Comparison of ENCODE assay signal across 8 mouse cellular contexts in genomic region chr3:37204556-37204955, GRCm38 (mm10). TPM values are rescaled to one million over a fixed set of nuclear protein-coding genes. Genes with fewer than 3 reads are reported as not detected.
DNase-seq lines count a peak whose midpoint lies in the region; ATAC-seq lines count a peak whose summit lies in the region.

No protein-coding gene starts in this region.

- peak overlapping the region; percentile 67; the same call in 1 of the 2 replicates for H3K9ac ChIP-seq in embryonic facial prominence, embryonic 12.5 days

- H3K4me2 ChIP-seq in embryonic facial prominence, embryonic 12.5 days (replicated peaks), result peak overlapping the region; percentile 84

- H3K27ac ChIP-seq in embryonic facial prominence, embryonic 12.5 days, result no peak overlapping the region
- no peak overlapping the region; the same call in 1 of the 2 replicates for H3K27ac ChIP-seq in midbrain, embryonic 10.5 days (replicated peaks)

- peak; percentile 28 for DNase-seq in left cerebral cortex, postnatal 4 days
- no peak for DNase-seq in left cerebral cortex, adult 18-20 months (ENCODE audit: low spot score in 2 of 2)
- peak; percentile 24 for DNase-seq in MN1 (ENCODE audit: low spot score)
- peak; percentile 51 to 59 for DNase-seq in heart, postnatal 10 days
- DNase-seq in layer of hippocampus, postnatal 10 days (ENCODE audit: low spot score in 2 of 2), result peak; percentile 25 to 52
- DNase-seq in midbrain, embryonic 10.5 days (ENCODE audit: low spot score), result no peak

- no peaks in the 10 kb centered on the region for H3K36me3 ChIP-seq in embryonic facial prominence, embryonic 12.5 days
- no peaks in the 10 kb centered on the region for H3K36me3 ChIP-seq in midbrain, embryonic 10.5 days

- peak overlapping the region; percentile 50 for H3K4me3 ChIP-seq in embryonic facial prominence, embryonic 12.5 days
- H3K4me3 ChIP-seq in midbrain, embryonic 10.5 days, result peak overlapping the region; percentile 65

- peaks cover 7% of the 10 kb centered on the region for H3K4me1 ChIP-seq in embryonic facial prominence, embryonic 12.5 days
- H3K4me1 ChIP-seq in midbrain, embryonic 10.5 days, result peaks cover 26% of the 10 kb centered on the region

- H3K9me3 ChIP-seq in embryonic facial prominence, embryonic 12.5 days, result no peaks in the 10 kb centered on the region
- no peaks in the 10 kb centered on the region for H3K9me3 ChIP-seq in midbrain, embryonic 10.5 days (replicated peaks)

- H3K27me3 ChIP-seq in embryonic facial prominence, embryonic 12.5 days, result no peaks in the 10 kb centered on the region
- no peaks in the 10 kb centered on the region for H3K27me3 ChIP-seq in midbrain, embryonic 10.5 days (ENCODE audit: low read depth, poor library complexity, severe bottlenecking)

- ATAC-seq in embryonic facial prominence, embryonic 12.5 days (ENCODE audit: insufficient number of reproducible peaks, insufficient read depth, low FRiP score, low TSS enrichment), result no peak
- ATAC-seq in monocyte, adult 5-6 weeks (replicated peaks; ENCODE audit: insufficient number of reproducible peaks, low FRiP score, low TSS enrichment, poor library complexity, severe bottlenecking), result no peak

- WGBS in embryonic facial prominence, embryonic 12.5 days, result 22% methylated on average over 6 of the region's 6 CpGs
- WGBS in midbrain, embryonic 10.5 days, result 25% methylated on average over 6 of the region's 6 CpGs

- intact Hi-C loops in left cerebral cortex, postnatal 4 days (cut with DNase I), result loop anchor here (5.0 kb wide), 2 partner anchors 147 to 567 kb away; no protein-coding TSS in a partner anchor
- intact Hi-C loops in heart, postnatal 10 days (cut with DNase I), result loop anchor here (1.0 to 5.0 kb wide), 4 partner anchors 131 to 570 kb away; no protein-coding TSS in a partner anchor

RNA-seq across cellular contexts. Expression of gene Il21, which starts 27.9 kb away (rescaled TPM):
- total RNA-seq in left cerebral cortex, postnatal 4 days (2021), result not detected
- total RNA-seq in left cerebral cortex, adult 18-20 months (2021), result not detected
- polyA plus RNA-seq in embryonic facial prominence, embryonic 12.5 days (2016; fragmentation: Nextera tagmentation; extraction: Ambion mirVana), result not detected in 2 replicates
- not detected for total RNA-seq in heart, postnatal 10 days (2021)
- under 1 TPM in 1 of 2 experiments, not detected in 1; 0.18 TPM for total RNA-seq in layer of hippocampus, postnatal 10 days (2021)
- not detected in 2 replicates for polyA plus RNA-seq in midbrain, embryonic 10.5 days (2016; fragmentation: Nextera tagmentation; extraction: Ambion mirVana)
- total RNA-seq in monocyte, adult 5-6 weeks (2017), result 0.53 TPM in 1 of 3 replicates, not detected in the others

Comparison
In these comparisons a context has a peak if more than half of its experiments do, and no peak if none do; other contexts are left out.
1. DNase-seq: peak in left cerebral cortex, postnatal 4 days (single experiment), MN1 (single experiment), heart, postnatal 10 days (2 of 2) and layer of hippocampus, postnatal 10 days (2 of 2); none in left cerebral cortex, adult 18-20 months (0 of 2) and midbrain, embryonic 10.5 days (single experiment).